Mouse (Mus musculus) hindbrain, embryonic 10.5 days (tissue): ENCODE data around the gene Golga4. TPM values are rescaled to one million over a fixed set of nuclear protein-coding genes. Genes with fewer than 3 reads are reported as not detected.

ENCODE experiments used
- polyA plus RNA-seq: library from polyadenylated mRNA; unstranded; fragments of >200 nt; fragmentation: Nextera tagmentation; extraction: Ambion mirVana; gene quantifications from 2 replicates; pipeline ENCODE4 v1.2.1, GENCODE M21; 2016

Golga4 gene
- polyA plus RNA-seq, 1 experiment from 2014 or later, result 34.2 TPM

Other genes with a start within 250 kb of the Golga4 start
- 0.10 TPM in 1 of 2 replicates, not detected in the other for gene Eomes, start 28.1 kb upstream of the Golga4 start, polyA plus RNA-seq
- gene Itga9, start 100.4 kb downstream of the Golga4 start, polyA plus RNA-seq, result 6.0 and 6.9 TPM in 2 replicates